Mouse (Mus musculus) CH12.LX (cell line): ENCODE measurements around the gene Htr6. TPM values are rescaled to one million over a fixed set of nuclear protein-coding genes. Genes with fewer than 3 reads are reported as not detected.

Experiments used
- DNase-seq: peaks from one replicate; pipeline ENCODE4 v3.0.0-alpha.2; 2013; ENCODE audit errors: extremely low read depth
- H3K27ac ChIP-seq: 2 replicates; pipeline ENCODE4 v1.5.1; 2012; ENCODE audit warnings: low read depth, mild to moderate bottlenecking, control low read depth, moderate library complexity; ENCODE audit not compliant: insufficient read depth
- H3K27me3 ChIP-seq: replicated peaks from 2 replicates; pipeline ENCODE3; 2012; ENCODE audit warnings: inconsistent platforms
- H3K36me3 ChIP-seq, 2 experiments: replicated peaks in 1 of 2; 2 replicates each; pipeline versions ENCODE3 to v1.6.1; 2012; ENCODE audit warnings: inconsistent platforms in 1 of 2, low read length in 1 of 2, mild to moderate bottlenecking in 1 of 2, mixed read lengths in 1 of 2, moderate library complexity in 1 of 2; ENCODE audit not compliant: control insufficient read depth in 1 of 2, insufficient read depth in 1 of 2
- H3K4me1 ChIP-seq, 2 experiments: 2 replicates each; pipeline ENCODE4 v1.6.1; 2012; ENCODE audit warnings: inconsistent platforms in 1 of 2, moderate library complexity in 1 of 2; ENCODE audit not compliant: insufficient read depth in 2 of 2, control insufficient read depth in 1 of 2
- H3K4me2 ChIP-seq: 2 replicates; pipeline ENCODE4 v1.6.1; 2012; ENCODE audit warnings: low read depth, mild to moderate bottlenecking, control low read depth; ENCODE audit not compliant: poor library complexity, insufficient read depth, severe bottlenecking
- H3K4me3 ChIP-seq, 3 experiments: fragments of 150-350 bp in 1 of 3; sonication (generic) in 1 of 3; replicated peaks in 1 of 3; 2 replicates each; pipeline versions ENCODE3 to v1.5.1; 2011 to 2012; ENCODE audit warnings: low read depth in 2 of 3, low read length in 2 of 3, mild to moderate bottlenecking in 2 of 3, moderate library complexity in 2 of 3, control low read depth in 1 of 3, improper control_type of control experiment in 1 of 3, inconsistent platforms in 1 of 3, mixed read lengths in 1 of 3; ENCODE audit not compliant: poor library complexity in 1 of 3
- H3K79me2 ChIP-seq: replicated peaks from 2 replicates; pipeline ENCODE4 v1.6.1; 2012; ENCODE audit warnings: mild to moderate bottlenecking, moderate library complexity; ENCODE audit not compliant: control insufficient read depth, poor library complexity, insufficient read depth, severe bottlenecking; ENCODE audit errors: extremely low read depth
- H3K9ac ChIP-seq: 2 replicates; pipeline ENCODE4 v1.6.1; 2012; ENCODE audit warnings: low read depth, mild to moderate bottlenecking, control low read depth, moderate library complexity; ENCODE audit not compliant: insufficient read depth
- H3K9me3 ChIP-seq: replicated peaks from 2 replicates; pipeline ENCODE3; 2012; ENCODE audit warnings: low read length, inconsistent platforms, mixed read lengths
- BHLHE40 ChIP-seq: IDR thresholded peaks from 2 replicates; pipeline ENCODE4 v1.6.1; 2011; ENCODE audit warnings: mild to moderate bottlenecking, low read depth, low read length, improper control_type of control experiment
- CHD2 ChIP-seq: IDR thresholded peaks from 2 replicates; pipeline ENCODE4 v1.6.1; 2011; ENCODE audit warnings: low read length, improper control_type of control experiment
- CTCF ChIP-seq, 2 experiments: IDR thresholded peaks in 1 of 2; conservative IDR thresholded peaks in 1 of 2; 2 replicates each; pipeline ENCODE4 v1.5.1; 2011 to 2012; ENCODE audit warnings: low read depth in 2 of 2, low read length in 2 of 2, improper control_type of control experiment in 1 of 2, inconsistent platforms in 1 of 2, mild to moderate bottlenecking in 1 of 2, moderate library complexity in 1 of 2
- ELF1 ChIP-seq: IDR thresholded peaks from 2 replicates; pipeline ENCODE4 v1.6.1; 2014; ENCODE audit warnings: low read depth, mild to moderate bottlenecking, inconsistent platforms, low read length, improper control_type of control experiment
- EP300 ChIP-seq: IDR thresholded peaks from 2 replicates; pipeline ENCODE4 v1.6.1; 2011; ENCODE audit warnings: low read length, improper control_type of control experiment
- ETS1 ChIP-seq: conservative IDR thresholded peaks from 2 replicates; pipeline ENCODE4 v1.6.1; 2012; ENCODE audit warnings: low read depth, mild to moderate bottlenecking, inconsistent platforms, low read length, improper control_type of control experiment, moderate library complexity
- HCFC1 ChIP-seq: IDR thresholded peaks from 2 replicates; pipeline ENCODE4 v1.6.1; 2012; ENCODE audit warnings: low read depth, mild to moderate bottlenecking, inconsistent platforms, low read length, improper control_type of control experiment
- IRF4 ChIP-seq: IDR thresholded peaks from 2 replicates; pipeline ENCODE4 v1.6.1; 2014; ENCODE audit warnings: low read depth, mild to moderate bottlenecking, inconsistent platforms, low read length, improper control_type of control experiment
- JUN ChIP-seq: IDR thresholded peaks from 2 replicates; pipeline ENCODE4 v1.6.1; 2011; ENCODE audit warnings: low read depth, mild to moderate bottlenecking, low read length, improper control_type of control experiment, moderate library complexity; ENCODE audit not compliant: insufficient read depth
- JUND ChIP-seq: conservative IDR thresholded peaks from 2 replicates; pipeline ENCODE4 v1.6.1; 2011; ENCODE audit warnings: low read depth, low read length, improper control_type of control experiment
- MAFK ChIP-seq: IDR thresholded peaks from 2 replicates; pipeline ENCODE4 v1.6.1; 2011; ENCODE audit warnings: low read length, improper control_type of control experiment; ENCODE audit not compliant: insufficient replicate concordance
- MAX ChIP-seq: IDR thresholded peaks from 2 replicates; pipeline ENCODE4 v1.6.1; 2011; ENCODE audit warnings: low read length, improper control_type of control experiment
- MAZ ChIP-seq: IDR thresholded peaks from 2 replicates; pipeline ENCODE4 v1.6.1; 2012; ENCODE audit warnings: low read depth, mild to moderate bottlenecking, inconsistent platforms, low read length, improper control_type of control experiment, moderate library complexity
- MEF2A ChIP-seq: IDR thresholded peaks from 2 replicates; pipeline ENCODE4 v1.6.1; 2014; ENCODE audit warnings: low read depth, mild to moderate bottlenecking, inconsistent platforms, low read length, improper control_type of control experiment, borderline replicate concordance
- NELFE ChIP-seq: IDR thresholded peaks from 2 replicates; pipeline ENCODE4 v1.6.1; 2011; ENCODE audit warnings: low read depth, low read length, improper control_type of control experiment
- NRF1 ChIP-seq: IDR thresholded peaks from 2 replicates; pipeline ENCODE4 v1.6.1; 2014; ENCODE audit warnings: low read depth, mild to moderate bottlenecking, inconsistent platforms, low read length, improper control_type of control experiment, moderate library complexity
- PAX5 ChIP-seq: IDR thresholded peaks from 2 replicates; pipeline ENCODE4 v1.6.1; 2012; ENCODE audit warnings: low read length, inconsistent platforms, mixed read lengths
- POLR2A ChIP-seq: IDR thresholded peaks from 2 replicates; pipeline ENCODE4 v1.6.1; 2011; ENCODE audit warnings: low read depth, mild to moderate bottlenecking, improper control_type of control experiment, low read length
- RCOR1 ChIP-seq: conservative IDR thresholded peaks from 2 replicates; pipeline ENCODE4 v1.6.1; 2012; ENCODE audit warnings: low read depth, mild to moderate bottlenecking, inconsistent platforms, low read length, improper control_type of control experiment
- SIN3A ChIP-seq: IDR thresholded peaks from 2 replicates; pipeline ENCODE4 v1.6.1; 2012; ENCODE audit warnings: low read length, improper control_type of control experiment, inconsistent platforms
- SMC3 ChIP-seq: IDR thresholded peaks from 2 replicates; pipeline ENCODE4 v1.6.1; 2011; ENCODE audit warnings: low read depth, low read length, improper control_type of control experiment
- TBP ChIP-seq: conservative IDR thresholded peaks from 2 replicates; pipeline ENCODE4 v1.6.1; 2011; ENCODE audit warnings: low read depth, low read length, improper control_type of control experiment
- USF2 ChIP-seq: conservative IDR thresholded peaks from 2 replicates; pipeline ENCODE4 v1.6.1; 2011; ENCODE audit warnings: low read depth, low read length, improper control_type of control experiment
- ZMIZ1 ChIP-seq: IDR thresholded peaks from 2 replicates; pipeline ENCODE4 v1.6.1; 2012; ENCODE audit warnings: low read depth, mild to moderate bottlenecking, inconsistent platforms, low read length, improper control_type of control experiment
- ZNF384 ChIP-seq: IDR thresholded peaks from 2 replicates; pipeline ENCODE4 v1.6.1; 2012; ENCODE audit warnings: low read depth, low read length, improper control_type of control experiment, inconsistent platforms
- dilution Hi-C: fragments of 300-500 bp; cut with MboI; formaldehyde crosslinking; loops from 2 replicates; pipeline ENCODE4 v1.14.3; 2020; ENCODE audit warnings: low sequenced_read_pairs; ENCODE audit not compliant: extremely low pct_unique_long_range_greater_than_20kb, extremely low pct_ligation_motif_present
- in situ Hi-C: fragments of 300-500 bp; cut with MboI; formaldehyde crosslinking; loops from 3 replicates; pipeline ENCODE4 v1.14.3; 2019; ENCODE audit warnings: low sequenced_read_pairs, low pct_ligation_motif_present, low pct_unique_long_range_greater_than_20kb, mixed read lengths
- polyA plus RNA-seq: library from polyadenylated mRNA; unstranded; fragments of >175 nt; gene quantifications from 2 replicates; pipeline ENCODE4 v1.2.1, GENCODE M21; 2012; ENCODE audit warnings: low read depth; ENCODE audit not compliant: insufficient read length
- total RNA-seq, 2 experiments: library from RNA; depleted of rRNA; stranded (reverse); fragments of 300-350 nt in 1 of 2; fragments of >200 nt in 1 of 2; gene quantifications; 2 replicates each; pipeline ENCODE4 v1.2.3; 2012 to 2014

Htr6 gene
- total and polyA plus RNA-seq, 3 experiments = not detected

- Histone ChIP-seq H3K9ac (no peak overlapping the region), H3K4me3 (no peak overlapping the region), H3K27me3 (peaks cover 3% of the 10 kb centered on the region), H3K36me3 (peaks cover 8 to 60% of the 10 kb centered on the region in 2 experiments), H3K4me1 (no peaks in the 10 kb centered on the region), H3K27ac (no peak overlapping the region), H3K9me3 (no peaks in the 10 kb centered on the region), H3K79me2 (no peaks in the 10 kb centered on the region), H3K4me2 (no peak overlapping the region)
- in situ Hi-C loops = no loop called here
- no peak for DNase-seq
- TF ChIP-seq NELFE (no peak), BHLHE40 (no peak), EP300 (no peak), ZNF384 (no peak), SIN3A (no peak), ETS1 (no peak), POLR2A (no peak), MAFK (no peak), NRF1 (no peak), CTCF (conservative IDR thresholded peaks at IDR 0.05 in 1 of 2, IDR thresholded peaks at IDR 0.05 in 1 of 2; ENCODE audit: low read depth in 2 of 2, low read length in 2 of 2) (no peak), CHD2 (no peak), SMC3 (no peak), RCOR1 (no peak), JUND (no peak), ZMIZ1 (no peak)
- dilution Hi-C loops = no loop called here
Measured at GRCm38 (mm10) chr4:139057291-139057690, 18.1 kb downstream of the Htr6 start.

DNA sequence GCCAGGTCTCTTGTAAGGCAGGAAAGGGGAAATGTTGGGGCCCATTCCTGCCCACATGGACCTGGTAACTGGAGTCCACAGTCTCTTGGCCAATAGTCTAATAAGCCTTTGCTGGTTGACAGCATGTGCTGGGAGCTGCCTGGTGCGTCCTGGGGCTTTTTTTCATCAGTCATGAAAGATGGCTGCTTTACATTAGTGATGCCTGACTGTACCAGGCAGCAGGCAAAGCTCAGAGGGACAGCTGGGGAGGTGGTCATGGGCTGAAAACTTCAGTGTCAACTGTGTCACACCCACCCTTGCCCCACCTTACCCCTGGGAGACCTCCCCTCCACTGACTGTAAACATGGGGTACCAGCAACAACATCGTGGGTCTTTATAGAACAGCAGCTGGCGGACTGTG, 19.6 kb downstream of the Htr6 start:
- H3K79me2 ChIP-seq = no peaks in the 10 kb centered on the region
- H3K4me3 ChIP-seq = no peak overlapping the region
- H3K27me3 ChIP-seq = no peaks in the 10 kb centered on the region
- H3K36me3 ChIP-seq = peaks cover 8 to 67% of the 10 kb centered on the region in 2 experiments
- no peak overlapping the region for H3K4me2 ChIP-seq
- in situ Hi-C loops = no loop called here
- dilution Hi-C loops = no loop called here
- no peaks in the 10 kb centered on the region for H3K4me1 ChIP-seq
- H3K27ac ChIP-seq = no peak overlapping the region
- TF ChIP-seq EP300 = no peak
- TF ChIP-seq IRF4 = no peak
- no peak for TF ChIP-seq TBP
- no peak for TF ChIP-seq ELF1
- TF ChIP-seq MAFK = no peak
- TF ChIP-seq JUN = no peak
- no peak for TF ChIP-seq USF2
- no peak for TF ChIP-seq MAZ
- TF ChIP-seq SMC3 = no peak
- no peak for TF ChIP-seq CTCF (conservative IDR thresholded peaks at IDR 0.05 in 1 of 2, IDR thresholded peaks at IDR 0.05 in 1 of 2; ENCODE audit: low read depth in 2 of 2, low read length in 2 of 2)
- no peak for TF ChIP-seq SIN3A
- no peak for TF ChIP-seq MEF2A
- no peak for TF ChIP-seq MAX
- no peak for TF ChIP-seq HCFC1
- TF ChIP-seq NRF1 = no peak
- no peak for TF ChIP-seq CHD2
- no peak for TF ChIP-seq PAX5
- TF ChIP-seq RCOR1 = no peak
- DNase-seq = no peak
- H3K9me3 ChIP-seq = no peaks in the 10 kb centered on the region
- H3K9ac ChIP-seq = no peak overlapping the region
